Mouse (Mus musculus) right cerebral cortex, postnatal 25 days (tissue): ENCODE measurements around the gene Gria3.

Experiments used
- DNase-seq: peaks from one replicate; pipeline ENCODE4 v3.0.0; 2022

Gene Gria3

DNA sequence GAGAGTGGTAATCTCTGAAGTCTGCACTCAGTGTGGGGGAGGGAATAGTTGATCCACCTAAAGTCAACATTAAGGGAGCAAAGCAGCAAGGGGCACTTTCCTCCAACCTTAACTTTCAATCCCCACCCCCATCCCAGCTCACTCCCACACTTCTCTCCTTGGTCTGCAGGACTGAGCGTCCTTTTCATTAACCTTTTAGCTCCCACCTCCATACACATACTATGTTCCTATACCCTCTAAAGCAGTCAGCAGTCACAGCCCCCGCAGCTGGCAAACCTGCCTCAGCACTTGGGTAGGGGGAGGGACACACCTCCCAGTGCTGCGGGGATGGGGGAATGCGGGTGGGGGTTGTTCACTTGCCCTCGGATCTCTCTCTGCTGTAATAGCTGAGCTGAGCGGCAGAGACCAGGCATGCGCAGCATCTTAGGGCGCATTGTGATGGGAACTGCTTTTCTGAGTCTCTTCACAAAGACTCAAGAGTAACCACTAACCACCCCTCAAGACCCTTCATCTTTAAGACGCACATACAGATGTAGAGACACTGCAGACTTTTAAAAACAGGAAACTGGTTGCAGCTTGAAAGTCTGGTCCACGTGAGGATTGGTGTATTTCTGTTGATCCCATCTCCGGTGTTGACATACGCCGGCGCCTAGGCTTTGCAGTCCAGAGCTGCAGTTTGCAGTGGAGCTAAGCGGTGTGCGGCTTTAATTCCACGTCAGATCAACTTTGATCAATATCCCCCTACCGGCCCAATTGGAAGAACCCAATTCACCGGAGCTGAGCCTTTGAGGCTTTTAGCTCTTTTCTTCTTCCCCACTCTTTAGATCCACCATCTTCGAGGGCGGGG is at the start of gene Gria3:
Gene Gria3, plus strand, starts transcription at position 797 of the 847 bp plus-strand sequence.
- DNase-seq: peak; percentile 38

DNA sequence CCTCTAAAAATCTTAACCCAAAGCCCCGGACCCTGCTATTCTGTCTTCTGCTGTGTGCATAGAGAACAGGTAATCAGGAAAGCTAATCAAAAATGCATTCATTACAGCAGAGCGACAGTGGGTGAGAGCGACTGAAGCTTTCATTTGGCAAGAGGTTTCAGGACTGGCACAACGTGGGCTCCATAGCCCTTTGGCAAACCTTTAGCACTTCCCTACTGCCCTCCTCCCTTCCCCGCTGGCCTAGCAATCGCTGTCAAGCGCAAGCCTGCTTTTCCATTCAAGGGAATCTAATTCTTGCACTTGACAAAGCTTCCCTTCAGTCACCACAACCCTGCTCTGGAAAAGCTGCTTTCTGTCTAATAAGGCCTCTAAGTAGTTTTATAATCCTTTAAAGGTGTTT is 13.6 kb upstream of the Gria3 start:
- no peak for DNase-seq

DNA sequence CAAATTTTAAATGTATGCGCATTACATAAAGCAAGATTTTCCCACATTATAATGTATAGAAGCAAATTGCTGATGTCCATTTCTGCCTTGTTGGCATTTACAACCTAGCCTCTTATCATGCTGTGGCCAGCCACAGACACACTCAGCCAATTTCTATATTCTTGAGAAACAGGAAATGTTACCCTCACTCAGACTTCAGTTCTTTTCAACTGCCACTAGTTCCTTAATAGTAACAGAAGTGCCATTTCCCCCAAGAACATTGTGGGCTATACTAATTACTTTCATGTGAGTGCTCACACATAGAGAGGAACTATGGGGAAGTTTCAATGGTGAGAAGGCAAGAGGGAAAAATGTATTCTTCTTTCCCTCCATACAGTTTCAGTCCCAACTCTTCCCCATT is 11.6 kb upstream of the Gria3 start:
- DNase-seq: no peak

GRCm38 (mm10) chrX:41398482-41398881 is 2.2 kb upstream of the Gria3 start:
- no peak for DNase-seq

- DNase-seq: no peak
Measured at GRCm38 (mm10) chrX:41401186-41401585, 532 bp downstream of the Gria3 start.

GRCm38 (mm10) chrX:41401590-41402240 is 1.1 kb downstream of the Gria3 start:
- no peak for DNase-seq

DNA sequence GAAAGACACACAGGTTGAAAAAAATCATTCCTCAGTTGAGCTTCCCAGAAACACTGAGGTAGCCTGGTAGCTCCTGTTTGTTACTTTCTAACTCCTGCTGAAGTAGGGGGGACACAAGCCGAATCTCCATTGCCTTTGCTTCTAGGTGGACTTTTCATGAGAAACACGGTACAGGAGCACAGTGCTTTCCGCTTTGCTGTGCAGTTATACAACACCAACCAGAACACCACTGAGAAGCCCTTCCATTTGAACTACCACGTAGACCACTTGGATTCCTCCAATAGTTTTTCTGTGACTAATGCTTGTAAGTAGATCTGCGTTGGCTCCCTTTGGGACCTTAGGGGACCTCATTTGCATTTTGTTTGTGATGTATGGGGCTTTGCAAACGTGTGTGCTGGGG is 2.0 kb downstream of the Gria3 start:
- no peak for DNase-seq

DNA sequence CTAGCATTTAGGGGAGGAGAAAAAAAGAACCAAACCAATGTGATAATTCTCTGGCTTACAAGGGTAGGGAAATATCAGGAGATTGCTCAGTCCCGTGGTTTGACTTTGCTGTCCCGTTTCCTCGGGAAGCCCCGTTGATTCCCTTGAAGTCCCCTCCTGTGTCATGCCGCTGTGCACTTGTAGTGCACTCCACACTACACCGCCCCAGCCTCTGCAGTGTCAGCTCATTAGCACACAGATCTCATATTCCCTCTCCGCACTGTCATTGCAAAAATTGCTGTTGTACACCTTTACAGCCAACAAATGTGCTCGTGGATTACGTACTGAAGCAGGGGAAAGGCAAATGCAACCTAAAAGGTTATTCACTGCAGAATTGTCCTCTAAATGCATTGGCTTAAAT is 5.6 kb downstream of the Gria3 start:
- no peak for DNase-seq

- DNase-seq: no peak
Measured at GRCm38 (mm10) chrX:41409791-41410190, 9.1 kb downstream of the Gria3 start.

GRCm38 (mm10) chrX:41425651-41426050 is 25.0 kb downstream of the Gria3 start:
- no peak for DNase-seq

DNA sequence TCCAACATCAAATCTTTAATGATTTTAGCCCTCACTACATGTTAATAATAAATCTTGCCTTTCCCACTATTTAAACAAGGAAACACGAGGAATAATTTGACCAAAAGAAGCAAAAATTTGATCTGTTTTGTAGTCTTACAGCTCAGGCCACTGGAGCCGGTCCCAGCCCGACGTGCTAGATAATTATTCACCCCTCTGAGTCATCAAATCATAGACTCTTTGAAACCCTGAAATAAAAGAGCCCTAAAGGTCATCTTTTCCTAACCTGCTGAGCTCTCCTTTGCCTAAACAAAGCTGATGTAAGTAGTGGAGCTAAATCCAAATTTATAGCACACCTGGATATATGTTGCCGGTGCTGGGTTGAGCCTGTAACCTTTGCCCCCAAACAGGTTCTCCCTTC is 27.4 kb downstream of the Gria3 start:
- no peak for DNase-seq

GRCm38 (mm10) chrX:41435541-41435940 is 34.9 kb downstream of the Gria3 start:
- DNase-seq: no peak

DNA sequence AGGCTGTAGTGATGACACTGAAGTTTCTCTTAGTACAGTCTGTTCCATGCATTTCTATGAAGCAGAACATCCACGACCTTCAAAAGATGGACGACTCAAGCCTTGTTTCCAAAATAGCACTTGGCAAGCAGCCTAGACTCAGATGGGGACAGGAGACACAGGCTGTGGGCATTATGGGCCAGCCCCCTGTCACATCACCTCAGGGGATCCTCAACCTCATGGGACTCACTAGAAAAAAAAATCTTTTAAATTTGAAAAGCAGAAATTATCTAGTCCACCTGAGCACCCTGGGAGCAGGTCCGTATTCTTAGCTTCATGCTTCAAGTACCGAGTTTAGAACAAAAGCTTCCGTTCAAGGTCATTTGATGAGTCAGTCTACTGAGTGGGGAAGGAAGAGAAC is 38.2 kb downstream of the Gria3 start:
- no peak for DNase-seq

DNA sequence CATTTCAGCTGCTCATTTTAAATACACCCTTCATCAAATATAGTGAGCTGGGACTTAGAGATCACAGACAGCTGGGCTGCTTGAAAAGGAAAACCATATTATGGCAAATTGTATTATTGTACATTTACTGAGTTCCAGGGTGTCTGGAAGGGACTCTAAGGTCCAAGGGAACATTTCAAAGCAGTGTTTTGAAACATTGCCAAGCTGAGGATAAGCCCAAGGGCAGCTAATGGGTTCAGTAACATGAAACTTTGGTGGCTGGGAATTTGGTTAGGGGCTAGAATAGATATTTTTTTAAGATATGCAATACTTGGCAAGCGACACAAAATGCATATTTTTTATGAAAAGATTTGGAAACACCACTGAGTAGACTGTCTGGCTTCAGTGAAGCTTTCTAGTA is 48.2 kb downstream of the Gria3 start:
- DNase-seq: no peak

DNA sequence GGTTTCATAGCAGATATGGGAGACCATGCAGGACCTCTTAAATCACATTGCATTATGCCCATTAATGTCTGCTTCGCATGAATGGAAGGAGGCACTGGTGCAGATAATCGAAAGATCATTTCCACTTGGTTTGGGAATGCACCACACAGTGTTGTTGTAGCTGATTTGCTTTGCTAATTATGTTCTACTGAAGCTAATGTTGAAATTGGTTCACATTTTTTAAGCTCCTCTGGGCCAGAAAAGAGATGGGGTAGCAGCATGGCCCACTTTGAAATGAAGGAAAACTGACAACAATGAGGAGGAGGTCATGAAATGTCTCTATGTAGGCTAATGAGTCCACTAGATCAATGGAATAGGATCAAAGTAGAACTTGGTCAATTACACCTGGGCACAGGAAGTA is 76.8 kb downstream of the Gria3 start:
- DNase-seq: no peak

DNA sequence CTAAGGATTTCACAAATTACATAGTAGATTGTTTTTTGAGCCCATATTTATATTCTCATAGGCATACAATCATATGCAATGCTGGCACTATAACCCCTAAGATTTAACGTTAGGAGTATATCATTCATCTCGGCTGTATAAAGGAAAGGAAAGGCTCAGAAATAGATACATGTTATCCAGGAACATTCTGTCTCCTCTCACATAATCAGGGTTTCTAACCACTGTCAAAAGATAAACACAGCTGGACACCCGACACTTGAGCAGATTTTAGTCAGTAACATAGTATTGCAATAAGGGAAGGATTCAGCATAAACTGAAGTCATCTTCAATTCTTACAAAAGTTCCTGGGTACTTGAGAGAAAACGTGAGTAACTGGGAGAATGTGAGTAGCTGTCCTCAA is 95.9 kb downstream of the Gria3 start:
- DNase-seq: no peak

DNA sequence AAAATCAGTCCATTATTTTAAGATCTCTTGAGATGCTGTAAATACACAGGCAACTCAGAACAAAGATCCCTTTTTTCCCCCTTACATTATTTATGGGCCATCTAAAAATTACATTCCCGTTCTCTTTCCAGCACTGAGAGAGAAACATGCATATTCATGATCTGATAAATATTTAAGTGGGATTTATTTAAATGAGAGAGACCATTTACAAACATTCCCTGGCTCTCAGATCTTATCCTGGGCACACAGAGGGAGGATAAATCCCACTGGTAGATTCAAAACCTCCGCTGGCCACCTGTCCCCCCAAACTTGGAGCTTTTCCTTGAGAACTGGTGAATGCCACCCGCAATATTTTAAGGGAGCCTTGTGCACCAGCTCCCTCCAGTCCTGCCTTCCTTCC is 104.7 kb downstream of the Gria3 start:
- DNase-seq: no peak

GRCm38 (mm10) chrX:41507959-41508358 is 107.3 kb downstream of the Gria3 start:
- DNase-seq: no peak

DNA sequence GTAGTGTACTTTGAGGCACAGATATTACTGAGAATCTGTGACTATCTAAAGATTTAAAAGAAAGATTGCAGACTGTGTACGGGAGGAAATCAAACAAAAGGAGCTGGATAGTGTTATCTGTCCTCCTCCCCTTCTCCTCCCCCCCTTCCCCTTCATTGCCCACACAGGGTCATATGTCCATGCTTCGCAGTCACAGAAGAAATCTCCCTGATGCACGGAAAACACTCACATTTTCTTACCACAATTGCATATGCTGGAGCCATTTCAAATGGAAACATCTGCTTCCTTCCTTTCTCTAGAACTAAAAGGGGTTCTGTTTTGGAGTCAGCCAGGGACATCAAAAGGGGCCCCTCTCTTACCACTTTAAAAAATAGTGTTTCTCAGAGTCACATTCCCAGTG is 114.3 kb downstream of the Gria3 start:
- DNase-seq: no peak

GRCm38 (mm10) chrX:41532511-41532910 is 131.9 kb downstream of the Gria3 start:
- no peak for DNase-seq

DNA sequence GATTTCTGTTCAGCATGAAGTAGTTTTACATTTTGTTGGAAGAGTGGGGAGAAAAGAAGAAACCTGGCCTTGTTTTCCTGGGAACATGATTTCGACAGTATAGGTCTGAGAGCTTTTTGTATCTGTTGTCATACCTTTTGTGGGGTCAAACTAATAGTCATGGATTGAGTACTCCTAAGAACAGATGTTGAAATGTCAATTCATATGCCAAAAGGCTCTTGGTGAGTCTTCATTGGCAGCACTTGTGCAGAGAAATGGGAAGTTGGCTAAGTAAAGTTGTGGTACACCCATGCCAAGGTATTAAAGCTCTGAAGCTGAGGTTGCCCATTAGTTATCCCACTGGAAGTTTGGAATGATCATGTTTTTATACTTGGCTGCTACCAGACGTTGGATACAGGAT is 135.2 kb downstream of the Gria3 start:
- no peak for DNase-seq

- no peak for DNase-seq
Measured at GRCm38 (mm10) chrX:41562296-41563060, 161.8 kb downstream of the Gria3 start.

DNA sequence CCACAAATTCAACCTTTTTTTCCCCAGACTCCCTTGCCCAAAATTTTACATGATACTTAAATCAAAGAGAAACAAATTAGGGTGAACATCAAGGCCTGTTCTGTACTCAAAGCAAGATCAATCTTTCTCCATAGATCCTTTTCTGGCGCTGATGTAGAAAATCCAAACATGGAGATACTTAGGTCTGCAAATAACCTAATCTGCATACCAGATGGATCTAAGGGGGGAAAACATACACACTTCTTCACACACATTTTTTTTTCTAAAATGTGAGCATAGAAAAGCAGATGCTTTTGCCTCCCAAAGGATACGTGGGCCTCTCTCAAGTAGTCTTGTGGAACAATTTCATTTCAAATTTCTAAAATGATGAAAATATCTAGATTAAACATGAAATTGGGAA is 164.2 kb downstream of the Gria3 start:
- no peak for DNase-seq

DNA sequence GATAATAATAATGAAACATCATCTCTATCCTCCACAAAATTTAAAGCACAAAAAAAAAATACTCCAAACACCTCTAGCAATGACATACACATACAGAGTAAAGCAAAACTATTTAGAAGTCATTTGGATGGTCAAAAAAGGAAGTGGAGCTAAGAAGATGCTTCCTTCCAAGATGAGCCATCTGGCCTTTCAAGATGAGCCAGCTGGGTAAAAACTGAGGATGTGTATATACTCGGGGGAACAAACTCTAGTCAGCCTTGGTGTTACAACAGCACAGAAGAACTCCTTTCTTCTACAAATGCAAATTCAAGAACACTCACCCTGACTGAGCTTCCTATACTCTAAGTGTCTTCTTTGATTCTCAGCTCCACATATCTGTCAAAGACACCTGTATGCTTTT is 172.4 kb downstream of the Gria3 start:
- no peak for DNase-seq
